Mouse (Mus musculus): ENCODE measurements around the gene Rnasel.

DNA sequence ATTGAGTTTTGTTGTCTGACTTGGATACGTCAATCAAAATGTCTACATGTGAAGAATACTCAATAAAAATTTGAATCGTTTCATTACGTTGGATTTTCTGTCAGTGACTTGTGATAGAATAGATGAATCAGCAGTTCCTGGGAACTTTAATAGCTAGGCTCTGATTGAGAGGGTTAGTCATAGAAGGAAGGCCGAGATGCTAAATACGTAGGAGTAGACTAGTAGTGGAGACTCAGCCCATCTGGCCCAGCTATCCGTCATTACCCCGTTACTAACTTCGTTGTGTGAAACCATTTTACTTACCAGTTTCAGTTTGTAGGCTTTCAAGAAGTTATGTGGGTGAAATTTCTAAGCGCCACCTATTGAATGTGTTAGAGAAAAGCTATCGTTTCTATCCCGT, 14.9 kb downstream of the Rnasel start:
- TF ChIP-seq EP300 (IDR thresholded peaks at IDR 0.05; ENCODE audit: low read depth) (no peak), CTCF (IDR thresholded peaks at IDR 0.05; ENCODE audit: low read depth) (no peak)

All from liver, postnatal 0 days (tissue).